Comparison of ENCODE assay signal across 12 mouse cellular contexts in the genomic region with DNA sequence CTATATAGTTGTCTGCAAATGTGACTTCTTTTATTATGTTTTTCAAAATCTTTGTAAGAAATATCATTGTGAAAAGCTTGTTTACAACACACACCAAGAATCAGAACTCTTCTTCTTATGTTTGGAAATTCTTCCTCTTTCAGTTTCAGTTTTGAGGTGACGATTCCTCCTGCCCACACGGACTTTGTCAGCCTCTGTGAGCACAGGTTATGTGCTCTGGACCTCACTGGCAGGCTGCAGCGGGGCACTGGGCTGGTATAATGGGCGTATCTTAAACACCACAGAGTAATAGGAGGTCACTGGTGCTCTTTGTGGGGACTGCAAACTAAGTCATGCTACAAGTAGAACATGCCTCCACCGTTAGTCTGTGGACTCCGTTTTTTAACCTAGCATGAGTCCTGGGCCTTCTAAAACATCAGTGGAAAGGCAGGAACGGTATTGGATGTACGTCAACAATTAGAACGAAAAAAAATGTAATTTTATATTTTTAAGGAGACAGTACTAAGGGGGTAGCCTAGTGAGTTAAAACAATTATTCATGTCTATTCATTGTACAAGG. TPM values are rescaled to one million over a fixed set of nuclear protein-coding genes. Genes with fewer than 3 reads are reported as not detected.
A peak's percentile ranks its signal among the peaks of the same experiment; 100 is the strongest.
DNase-seq lines count a peak whose midpoint lies in the region; ATAC-seq lines count a peak whose summit lies in the region.
"Had no signal": no experiment of that assay in that cellular context is flagged by ENCODE, and none has a peak within 500 bp of the region (broad histone marks: within the 10 kb centered on the region; RNA-seq: fewer than 3 reads in every experiment).

No protein-coding gene starts in this region.

- no peak overlapping the region for H3K9ac ChIP-seq in intestine, embryonic 16.5 days (ENCODE audit: low read depth, low read length)
- H3K9ac ChIP-seq in intestine, embryonic 15.5 days, result no peak overlapping the region
- H3K9ac ChIP-seq: liver, embryonic 13.5 days; neural tube, embryonic 15.5 days; stomach, embryonic 15.5 days had no signal

- 0 out of 2 replicates have a peak, but pooled peaks have one; percentile 65 for ATAC-seq in intestine, embryonic 16.5 days
- no peak for ATAC-seq in intestine, embryonic 15.5 days
- ATAC-seq in hematopoietic stem cell, adult 5-6 weeks (replicated peaks in 1 of 2; ENCODE audit: insufficient read depth in 1 of 2, low FRiP score in 2 of 2, low TSS enrichment in 1 of 2, low read depth in 1 of 2, poor library complexity in 2 of 2, severe bottlenecking in 2 of 2), result peak; percentile 84 to 91

- H3K4me3 ChIP-seq in intestine, embryonic 16.5 days (ENCODE audit: low read length), result no peak overlapping the region
- H3K4me3 ChIP-seq in intestine, embryonic 15.5 days (replicated peaks), result no peak overlapping the region
- H3K4me3 ChIP-seq: liver, embryonic 13.5 days; neural tube, embryonic 15.5 days; stomach, embryonic 15.5 days had no signal

- H3K27ac ChIP-seq in intestine, embryonic 16.5 days (ENCODE audit: low read length), result no peak overlapping the region
- H3K27ac ChIP-seq in intestine, embryonic 15.5 days, result no peak overlapping the region
- H3K27ac ChIP-seq: liver, embryonic 13.5 days; neural tube, embryonic 15.5 days; stomach, embryonic 15.5 days had no signal

- H3K27me3 ChIP-seq in intestine, embryonic 16.5 days (replicated peaks; ENCODE audit: control insufficient read depth, insufficient read depth, low read length), result no peaks in the 10 kb centered on the region
- no peaks in the 10 kb centered on the region for H3K27me3 ChIP-seq in intestine, embryonic 15.5 days (replicated peaks)
- H3K27me3 ChIP-seq: liver, embryonic 13.5 days; neural tube, embryonic 15.5 days; stomach, embryonic 15.5 days had no signal

- DNase-seq in CD8-positive naive resting alpha-beta T cell, adult 2 months (ENCODE audit: low read depth in 2 of 2, low spot score in 2 of 2), result peak; percentile 23 to 39
- DNase-seq in natural killer cell, adult 2 months (ENCODE audit: low spot score in 2 of 2), result peak; percentile 61 to 65
- DNase-seq in cerebellum, adult 9-11 months, result no peak
- DNase-seq in gastrocnemius, postnatal 25 days, result no peak
- DNase-seq in cerebellum, adult 18-20 months, result no peak
- DNase-seq: cerebellum, adult 9-10 months; liver, embryonic 13.5 days had no signal

- WGBS in intestine, embryonic 16.5 days, result 82% methylated on average over 9 of the region's 9 CpGs
- WGBS in intestine, embryonic 15.5 days, result 80% methylated on average over 9 of the region's 9 CpGs

- H3K4me1 ChIP-seq in intestine, embryonic 16.5 days (ENCODE audit: control insufficient read depth, insufficient read depth, low read length), result no peaks in the 10 kb centered on the region
- no peaks in the 10 kb centered on the region for H3K4me1 ChIP-seq in intestine, embryonic 15.5 days (replicated peaks)
- H3K4me1 ChIP-seq: liver, embryonic 13.5 days; neural tube, embryonic 15.5 days; stomach, embryonic 15.5 days had no signal

- H3K36me3 ChIP-seq in intestine, embryonic 16.5 days (ENCODE audit: control insufficient read depth, insufficient read depth, low read length), result no peaks in the 10 kb centered on the region
- H3K36me3 ChIP-seq in intestine, embryonic 15.5 days, result no peaks in the 10 kb centered on the region
- H3K36me3 ChIP-seq: liver, embryonic 13.5 days; stomach, embryonic 15.5 days had no signal

- H3K4me2 ChIP-seq in intestine, embryonic 16.5 days (ENCODE audit: low read depth, low read length), result no peak overlapping the region
- no peak overlapping the region for H3K4me2 ChIP-seq in intestine, embryonic 15.5 days (replicated peaks)
- H3K4me2 ChIP-seq: liver, embryonic 13.5 days; neural tube, embryonic 15.5 days; stomach, embryonic 15.5 days had no signal

- H3K9me3 ChIP-seq in intestine, embryonic 16.5 days (ENCODE audit: control insufficient read depth, low read length), result no peaks in the 10 kb centered on the region
- H3K9me3 ChIP-seq in intestine, embryonic 15.5 days, result no peaks in the 10 kb centered on the region
- H3K9me3 ChIP-seq: liver, embryonic 13.5 days; neural tube, embryonic 15.5 days; stomach, embryonic 15.5 days had no signal

RNA-seq across cellular contexts. Expression of a gene that starts 9.4 kb away (rescaled TPM):
- polyA plus RNA-seq in intestine, embryonic 16.5 days (2015; fragmentation: Nextera tagmentation; extraction: Ambion mirVana), result 8.0 and 9.9 TPM in 2 replicates
- polyA plus RNA-seq in intestine, embryonic 15.5 days (2015; fragmentation: Nextera tagmentation; extraction: Ambion mirVana), result 8.4 and 13.4 TPM in 2 replicates
- total RNA-seq in hematopoietic stem cell, adult 5-6 weeks (2017), result 7.4 and 10.3 TPM in 2 replicates
- 1 to 10 TPM in 1 of 2 experiments, under 1 TPM in 1; 0.92 to 1.3 TPM for total RNA-seq in gastrocnemius, postnatal 25 days (2021)

RNA-seq across cellular contexts. Expression of a gene that starts 54.8 kb away (rescaled TPM):
- 1.7 TPM in 2 replicates for polyA plus RNA-seq in intestine, embryonic 16.5 days (2015; fragmentation: Nextera tagmentation; extraction: Ambion mirVana)
- polyA plus RNA-seq in intestine, embryonic 15.5 days (2015; fragmentation: Nextera tagmentation; extraction: Ambion mirVana), result 1.5 and 2.8 TPM in 2 replicates
- 0.45 and 1.1 TPM in 2 replicates for total RNA-seq in hematopoietic stem cell, adult 5-6 weeks (2017)
- total RNA-seq in gastrocnemius, postnatal 25 days (2021), result not detected

Comparison
In these comparisons a context has a peak if more than half of its experiments do, and no peak if none do; other contexts are left out.
1. DNase-seq: peak in CD8-positive naive resting alpha-beta T cell, adult 2 months (2 of 2) and natural killer cell, adult 2 months (2 of 2); none in cerebellum, adult 9-11 months (single experiment), gastrocnemius, postnatal 25 days (single experiment) and cerebellum, adult 18-20 months (0 of 2).